In the genomic region with DNA sequence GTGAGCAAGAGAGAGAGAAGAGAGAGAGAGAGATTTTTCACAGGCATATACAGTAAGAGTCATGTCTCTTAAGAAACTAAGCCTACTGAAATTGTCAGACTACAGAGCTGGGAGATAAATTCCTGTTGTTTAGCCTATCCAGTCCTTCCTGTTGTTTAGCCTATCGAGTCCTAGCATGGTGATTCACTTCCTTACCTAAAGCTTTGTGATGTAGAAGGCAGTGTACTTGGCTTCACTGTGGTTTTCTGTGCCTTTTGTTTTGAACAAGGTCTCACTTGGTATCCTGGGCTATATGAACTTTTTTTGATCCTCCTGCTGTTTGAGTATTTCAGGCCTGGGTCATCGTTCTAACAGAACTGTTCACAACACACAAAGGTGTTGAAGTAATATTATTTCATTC, we compare ENCODE assay signal across 19 mouse cellular contexts. TPM values are rescaled to one million over a fixed set of nuclear protein-coding genes. Genes with fewer than 3 reads are reported as not detected.
"Had no signal": no experiment of that assay in that cellular context is flagged by ENCODE, and none has a peak within 500 bp of the region (broad histone marks: within the 10 kb centered on the region; RNA-seq: fewer than 3 reads in every experiment).

No protein-coding gene starts in this region.

- H3K27me3 ChIP-seq: lung, embryonic 15.5 days; megakaryocyte, embryonic 14.5 days; midbrain, embryonic 13.5 days; midbrain, embryonic 15.5 days; neural tube, embryonic 12.5 days had no signal

- H3K9ac ChIP-seq: lung, embryonic 15.5 days; midbrain, embryonic 13.5 days; midbrain, embryonic 15.5 days; neural tube, embryonic 12.5 days had no signal

- ATAC-seq: lung, postnatal 0 days; midbrain, embryonic 13.5 days; midbrain, embryonic 15.5 days had no signal

- DNase-seq: lung, adult 2 months; lung, postnatal 14 days; lung, postnatal 36 days; right cerebral cortex, adult 18-20 months; right cerebral cortex, postnatal 25 days; right cerebral cortex, postnatal 4 days; spleen, adult 18-20 months; thymus, adult 18-20 months; thymus, postnatal 14 days; thymus, postnatal 36 days had no signal

- H3K36me3 ChIP-seq: lung, embryonic 15.5 days; midbrain, embryonic 13.5 days; midbrain, embryonic 15.5 days; neural tube, embryonic 12.5 days had no signal

- H3K4me3 ChIP-seq: lung, embryonic 15.5 days; megakaryocyte, embryonic 14.5 days; midbrain, embryonic 13.5 days; midbrain, embryonic 15.5 days; neural tube, embryonic 12.5 days had no signal

- H3K27ac ChIP-seq: lung, embryonic 15.5 days; macrophage; midbrain, embryonic 13.5 days; midbrain, embryonic 15.5 days; neural tube, embryonic 12.5 days had no signal

- H3K4me2 ChIP-seq: lung, embryonic 15.5 days; midbrain, embryonic 11.5 days; midbrain, embryonic 13.5 days; midbrain, embryonic 15.5 days; neural tube, embryonic 12.5 days had no signal

- H3K9me3 ChIP-seq: lung, embryonic 15.5 days; megakaryocyte, embryonic 14.5 days; midbrain, embryonic 13.5 days; midbrain, embryonic 15.5 days; neural tube, embryonic 12.5 days had no signal

RNA-seq across cellular contexts. Expression of a gene that starts 36.7 kb away (rescaled TPM):
- total RNA-seq: neutrophil, adult 5-6 weeks had no signal
